Mouse (Mus musculus) heart, embryonic 15.5 days (tissue): Measurements from ENCODE around the gene Cabin1. TPM values are rescaled to one million over a fixed set of nuclear protein-coding genes. Genes with fewer than 3 reads are reported as not detected.

Experiments used
- ATAC-seq: fragments of 200-750 bp; cut with Nextera tagmentation; replicated peaks from 2 replicates; pipeline ENCODE4 v1.8.0; 2017; ENCODE audit warnings: low read depth, moderate TSS enrichment; ENCODE audit not compliant: insufficient number of reproducible peaks, insufficient read depth, low FRiP score
- H3K27ac ChIP-seq: fragments of 300-500 bp; sonication (generic); 2 replicates; pipeline ENCODE4 v1.5.1; 2015; ENCODE audit warnings: mild to moderate bottlenecking, inconsistent platforms
- H3K27me3 ChIP-seq: fragments of 300-500 bp; sonication (generic); 2 replicates; pipeline ENCODE4 v1.6.1; 2015; ENCODE audit warnings: inconsistent platforms
- H3K36me3 ChIP-seq: fragments of 300-500 bp; sonication (generic); 2 replicates; pipeline ENCODE4 v1.6.1; 2015; ENCODE audit warnings: mild to moderate bottlenecking, inconsistent platforms
- H3K4me1 ChIP-seq: fragments of 300-500 bp; sonication (generic); replicated peaks from 2 replicates; pipeline ENCODE4 v1.6.1; 2015; ENCODE audit warnings: inconsistent platforms
- H3K4me2 ChIP-seq: fragments of 300-500 bp; sonication (generic); 2 replicates; pipeline ENCODE4 v1.6.1; 2015; ENCODE audit warnings: inconsistent platforms, mild to moderate bottlenecking, moderate library complexity
- H3K4me3 ChIP-seq: fragments of 300-500 bp; sonication (generic); 2 replicates; pipeline ENCODE4 v1.5.1; 2015; ENCODE audit warnings: mild to moderate bottlenecking, inconsistent platforms
- H3K9ac ChIP-seq: fragments of 300-500 bp; sonication (generic); 2 replicates; pipeline ENCODE4 v1.6.1; 2015; ENCODE audit warnings: mild to moderate bottlenecking, inconsistent platforms
- H3K9me3 ChIP-seq: fragments of 300-500 bp; sonication (generic); replicated peaks from 2 replicates; pipeline ENCODE4 v1.6.1; 2016; ENCODE audit warnings: inconsistent platforms
- WGBS: fragments of 180-500 bp; shearing (Covaris S2); methylation state at CpG from one replicate; pipeline ENCODE4 v1.1.7; 2015; ENCODE audit warnings: mixed read lengths; 5-methylcytosine and 5-hydroxymethylcytosine counted together
- polyA plus RNA-seq: library from polyadenylated mRNA; unstranded; fragments of >200 nt; fragmentation: Nextera tagmentation; extraction: Ambion mirVana; gene quantifications from 2 replicates; pipeline ENCODE4 v1.2.1, GENCODE M21; 2015

Cabin1 gene
- polyA plus RNA-seq, 1 experiment from 2014 or later = 25.2 TPM

DNA sequence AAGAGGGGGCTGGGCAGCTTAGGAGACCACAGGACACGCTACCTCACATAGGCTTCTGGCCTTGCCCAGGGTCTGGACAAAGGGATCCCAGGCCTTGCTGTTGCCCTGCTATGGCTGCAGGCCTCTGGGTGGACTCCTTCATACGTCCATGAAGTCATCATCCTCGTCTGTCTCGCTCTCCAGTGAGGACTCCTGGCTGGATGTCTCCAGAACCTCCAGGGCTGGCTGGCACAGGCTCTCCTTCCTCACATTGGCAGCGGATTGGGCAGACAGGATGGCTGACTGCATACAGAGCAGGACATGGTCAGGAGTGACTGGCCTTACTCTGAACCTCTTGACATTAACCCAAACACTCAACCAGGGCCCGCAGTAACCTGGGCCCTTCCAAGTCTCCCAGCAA, 117.7 kb downstream of the Cabin1 start:
- Histone ChIP-seq H3K36me3 (peaks cover 30% of the 10 kb centered on the region), H3K4me1 (peaks cover 37% of the 10 kb centered on the region), H3K27me3 (no peaks in the 10 kb centered on the region), H3K9me3 (no peaks in the 10 kb centered on the region), H3K9ac (no peak overlapping the region), H3K27ac (peak overlapping the region; percentile 91), H3K4me3 (no peak overlapping the region), H3K4me2 (no peak overlapping the region)
- ATAC-seq = no peak
- 88% methylated on average over 6 of the region's 6 CpGs for WGBS

- Histone ChIP-seq H3K27ac (no peak overlapping the region), H3K4me3 (no peak overlapping the region), H3K27me3 (no peaks in the 10 kb centered on the region), H3K9ac (no peak overlapping the region), H3K9me3 (no peaks in the 10 kb centered on the region), H3K4me2 (no peak overlapping the region), H3K4me1 (peaks cover 37% of the 10 kb centered on the region), H3K36me3 (peaks cover 22% of the 10 kb centered on the region)
- ATAC-seq = no peak
- 88% methylated on average over 8 of the region's 8 CpGs for WGBS
Measured at GRCm38 (mm10) chr10:75645616-75646015, 118.5 kb downstream of the Cabin1 start.

DNA sequence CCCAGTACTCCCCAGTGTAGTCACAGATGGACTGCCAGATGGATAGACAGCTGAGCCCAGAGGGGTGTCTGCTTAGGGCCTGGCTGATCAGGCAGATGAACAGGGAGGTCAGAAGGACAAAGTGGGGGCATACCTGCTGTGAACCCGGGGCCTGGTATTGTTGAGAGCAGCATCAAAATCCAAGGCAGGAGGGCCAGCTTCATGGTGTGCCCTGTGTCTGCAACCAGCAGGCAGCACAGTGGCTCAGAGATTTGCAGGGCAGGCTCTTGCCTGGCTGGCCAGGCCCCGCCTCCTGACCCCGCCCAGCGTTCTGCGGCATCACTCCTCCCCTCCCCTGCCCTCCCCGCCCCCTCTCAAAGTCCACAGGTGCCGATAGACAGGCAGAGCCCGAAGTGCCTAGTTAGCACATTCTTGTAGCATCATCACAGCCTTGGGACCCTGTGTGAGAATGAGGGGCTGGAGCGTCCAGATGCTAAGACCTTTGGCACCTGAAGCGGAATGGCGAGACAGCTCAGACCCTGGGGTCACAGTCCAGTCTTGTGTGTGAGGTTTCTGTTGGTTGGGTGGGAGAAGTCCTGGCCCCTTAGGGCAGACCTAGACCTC, 120.3 kb downstream of the Cabin1 start, which contains the start of gene Susd2:
Gene Susd2 (minus strand): TSS at position 268 of the 603 bp plus-strand sequence.
- no peaks in the 10 kb centered on the region for H3K9me3 ChIP-seq
- ATAC-seq = peak; percentile 56
- H3K36me3 ChIP-seq = peaks cover 7% of the 10 kb centered on the region; the same call in 1 of the 2 replicates
- peak within 1 kb of the TSS; percentile 45 for H3K27ac ChIP-seq
- H3K9ac ChIP-seq = peak within 1 kb of the TSS; percentile 10; the same call in 1 of the 2 replicates
- 8% methylated on average over 11 of the region's 11 CpGs for WGBS
- H3K4me1 ChIP-seq = peaks cover 37% of the 10 kb centered on the region
- peak within 1 kb of the TSS; percentile 46 for H3K4me2 ChIP-seq
- H3K4me3 ChIP-seq = peak within 1 kb of the TSS; percentile 5; the same call in 1 of the 2 replicates
- no peaks in the 10 kb centered on the region for H3K27me3 ChIP-seq

DNA sequence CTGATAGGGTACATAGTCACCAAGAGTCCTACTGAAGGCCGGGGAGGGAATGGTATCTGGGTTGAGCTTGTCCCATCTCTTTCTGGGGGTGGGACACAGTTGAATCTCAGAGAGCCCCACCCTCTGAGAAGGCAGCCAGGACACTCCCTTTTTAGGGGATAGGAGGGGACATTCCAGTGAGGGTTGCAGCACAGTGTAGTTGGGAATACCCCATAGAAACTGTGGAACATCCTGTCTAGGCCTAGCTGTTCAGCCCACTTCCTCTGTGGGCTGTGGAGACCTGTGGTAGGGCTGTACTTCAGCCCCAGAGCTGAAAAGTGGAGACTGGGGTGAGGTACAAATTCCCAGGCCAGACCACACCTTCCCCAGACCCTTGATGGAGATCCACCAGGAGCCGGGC, 121.2 kb downstream of the Cabin1 start:
- no peaks in the 10 kb centered on the region for H3K27me3 ChIP-seq
- peaks cover 35% of the 10 kb centered on the region for H3K4me1 ChIP-seq
- no peak for ATAC-seq
- H3K4me2 ChIP-seq = peak overlapping the region; percentile 46; the same call in 1 of the 2 replicates
- no peak overlapping the region; the same call in 1 of the 2 replicates for H3K27ac ChIP-seq
- no peak overlapping the region for H3K4me3 ChIP-seq
- H3K9me3 ChIP-seq = no peaks in the 10 kb centered on the region
- peaks cover 7% of the 10 kb centered on the region; the same call in 1 of the 2 replicates for H3K36me3 ChIP-seq
- no peak overlapping the region for H3K9ac ChIP-seq
- WGBS = 90% methylated on average over 2 of the region's 2 CpGs

GRCm38 (mm10) chr10:75642436-75642835, 121.7 kb downstream of the Cabin1 start:
- 82% methylated on average over 9 of the region's 9 CpGs for WGBS
- no peaks in the 10 kb centered on the region for H3K9me3 ChIP-seq
- H3K4me3 ChIP-seq = no peak overlapping the region
- H3K4me2 ChIP-seq = no peak overlapping the region
- H3K4me1 ChIP-seq = peaks cover 31% of the 10 kb centered on the region
- no peaks in the 10 kb centered on the region for H3K27me3 ChIP-seq
- no peak overlapping the region for H3K27ac ChIP-seq
- no peak for ATAC-seq
- peaks cover 7% of the 10 kb centered on the region; the same call in 1 of the 2 replicates for H3K36me3 ChIP-seq
- H3K9ac ChIP-seq = no peak overlapping the region

- Histone ChIP-seq H3K9me3 (no peaks in the 10 kb centered on the region), H3K4me1 (peaks cover 25% of the 10 kb centered on the region), H3K36me3 (peaks cover 7% of the 10 kb centered on the region; the same call in 1 of the 2 replicates), H3K27ac (no peak overlapping the region), H3K27me3 (no peaks in the 10 kb centered on the region), H3K4me2 (no peak overlapping the region), H3K9ac (no peak overlapping the region), H3K4me3 (no peak overlapping the region)
- 79% methylated on average over 7 of the region's 7 CpGs for WGBS
- no peak for ATAC-seq
Measured at GRCm38 (mm10) chr10:75641721-75642222, 122.4 kb downstream of the Cabin1 start.

GRCm38 (mm10) chr10:75637711-75638110, 126.4 kb downstream of the Cabin1 start:
- Histone ChIP-seq H3K27ac (no peak overlapping the region), H3K27me3 (no peaks in the 10 kb centered on the region), H3K9me3 (no peaks in the 10 kb centered on the region), H3K36me3 (no peaks in the 10 kb centered on the region), H3K9ac (no peak overlapping the region), H3K4me3 (no peak overlapping the region), H3K4me2 (no peak overlapping the region), H3K4me1 (peaks cover 11% of the 10 kb centered on the region)
- WGBS = 86% methylated on average over 11 of the region's 11 CpGs
- no peak for ATAC-seq

DNA sequence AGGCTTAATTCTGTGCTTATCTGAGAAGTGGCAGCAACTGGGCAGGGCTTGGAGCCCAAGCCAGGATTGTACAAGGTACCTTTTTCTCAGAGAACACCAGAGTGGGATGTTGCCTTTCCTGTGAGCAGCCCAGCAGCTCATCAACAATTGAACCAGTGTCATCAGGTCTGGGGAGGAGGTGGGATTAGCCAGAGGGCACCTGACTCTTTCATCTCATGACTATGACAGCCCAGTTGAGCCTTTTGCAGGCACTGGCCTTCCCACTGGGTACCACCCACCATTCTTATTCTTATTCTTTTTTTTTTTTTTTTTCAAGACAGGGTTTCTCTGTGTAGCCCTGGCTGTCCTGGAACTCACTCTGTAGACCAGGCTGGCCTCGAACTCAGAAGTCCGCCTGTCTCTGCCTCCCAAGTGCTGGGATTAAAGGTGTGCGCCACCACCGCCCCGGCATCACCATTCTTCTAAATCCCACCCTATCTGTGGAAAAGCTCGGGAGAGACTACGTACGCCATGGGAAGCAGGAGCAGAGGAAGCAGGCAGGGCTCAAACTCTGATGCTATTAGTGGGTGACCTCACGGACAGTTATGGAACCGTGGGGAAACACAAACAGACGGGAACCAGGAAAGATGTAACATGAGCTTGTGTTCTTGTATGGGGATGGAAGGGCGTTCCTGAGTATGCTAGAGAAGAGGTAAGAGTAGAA, 127.9 kb downstream of the Cabin1 start:
- no peak overlapping the region for H3K4me3 ChIP-seq
- H3K27me3 ChIP-seq = no peaks in the 10 kb centered on the region
- H3K9me3 ChIP-seq = no peaks in the 10 kb centered on the region
- peaks cover 12% of the 10 kb centered on the region for H3K4me1 ChIP-seq
- no peaks in the 10 kb centered on the region for H3K36me3 ChIP-seq
- H3K4me2 ChIP-seq = no peak overlapping the region
- no peak overlapping the region for H3K9ac ChIP-seq
- no peak for ATAC-seq
- H3K27ac ChIP-seq = no peak overlapping the region
- WGBS = 86% methylated on average over 12 of the region's 12 CpGs

DNA sequence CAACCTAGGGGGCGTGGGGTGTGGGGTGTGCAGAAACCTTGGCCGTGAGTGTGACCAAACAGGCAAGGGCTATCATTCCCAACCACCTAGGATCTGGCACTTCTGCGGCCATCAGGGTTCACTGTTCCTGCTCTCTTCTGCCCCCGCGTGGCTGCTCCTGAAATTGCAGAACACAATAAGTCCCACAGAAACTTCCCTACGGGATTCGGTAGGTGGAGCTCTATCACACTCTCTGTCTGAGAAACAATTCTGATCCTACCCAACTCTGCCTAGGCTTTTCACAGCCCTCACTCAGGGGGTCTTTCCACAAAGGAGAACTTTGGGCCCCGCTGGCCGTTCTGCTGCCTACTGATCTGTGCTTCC, 128.5 kb downstream of the Cabin1 start:
- Histone ChIP-seq H3K4me3 (no peak overlapping the region), H3K27me3 (no peaks in the 10 kb centered on the region), H3K36me3 (no peaks in the 10 kb centered on the region), H3K9ac (no peak overlapping the region), H3K9me3 (no peaks in the 10 kb centered on the region), H3K4me1 (peaks cover 12% of the 10 kb centered on the region), H3K27ac (no peak overlapping the region), H3K4me2 (no peak overlapping the region)
- no peak for ATAC-seq
- WGBS = 5% methylated on average over 9 of the region's 9 CpGs

DNA sequence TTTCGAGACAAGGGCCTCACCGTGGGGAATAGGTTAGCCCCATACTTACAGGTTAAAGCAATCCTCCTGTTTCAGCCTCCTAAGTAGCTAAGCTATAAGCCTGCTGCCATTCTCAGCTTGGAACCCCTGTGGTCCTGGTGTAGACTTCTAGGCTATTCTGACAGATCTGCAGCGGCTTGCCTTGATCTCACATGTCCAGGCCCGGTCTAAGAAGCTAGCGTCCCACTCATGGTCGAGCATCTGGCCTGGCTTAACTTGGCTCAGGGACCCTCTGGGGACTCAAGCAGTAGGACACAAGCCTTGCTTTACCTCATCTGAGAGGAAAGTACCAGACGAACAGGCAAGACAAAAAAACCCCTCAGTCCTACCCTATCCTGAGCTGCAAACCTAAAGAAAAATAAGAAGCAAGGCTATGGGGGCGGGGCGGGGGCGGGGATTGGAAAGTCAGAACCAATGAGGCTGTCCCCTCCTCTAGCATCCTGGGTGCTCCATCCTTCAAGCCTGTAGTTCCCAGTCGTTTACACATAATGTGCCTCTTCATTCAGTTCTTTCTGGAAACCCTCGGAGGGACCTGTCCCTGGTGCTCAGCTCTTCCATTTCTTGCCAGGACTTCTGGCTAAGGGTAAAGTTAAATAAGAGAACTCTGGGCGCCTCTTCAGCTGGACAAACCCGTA, 129.0 kb downstream of the Cabin1 start:
- WGBS = 62% methylated on average over 14 of the region's 14 CpGs
- ATAC-seq = no peak

GRCm38 (mm10) chr10:75634610-75635009, 129.5 kb downstream of the Cabin1 start:
- Histone ChIP-seq H3K4me1 (peaks cover 12% of the 10 kb centered on the region), H3K9me3 (no peaks in the 10 kb centered on the region), H3K36me3 (no peaks in the 10 kb centered on the region), H3K27me3 (no peaks in the 10 kb centered on the region), H3K4me3 (no peak overlapping the region), H3K4me2 (no peak overlapping the region), H3K9ac (no peak overlapping the region), H3K27ac (no peak overlapping the region)
- WGBS = 87% methylated on average over 8 of the region's 8 CpGs
- no peak for ATAC-seq

More for the DNA sequence above, 129.0 kb downstream of the Cabin1 start:
- Histone ChIP-seq H3K9me3 (no peaks in the 10 kb centered on the region), H3K9ac (no peak overlapping the region), H3K27me3 (no peaks in the 10 kb centered on the region), H3K4me3 (no peak overlapping the region), H3K4me1 (peaks cover 12% of the 10 kb centered on the region), H3K4me2 (no peak overlapping the region), H3K36me3 (no peaks in the 10 kb centered on the region), H3K27ac (no peak overlapping the region)
